Mouse (Mus musculus) thymus, postnatal 14 days (tissue): ENCODE results near the gene Gdpd5.
"Not testable (repeated sequence)": the region's sequence is repeated elsewhere in the genome, so short reads cannot be mapped to it uniquely, and the experiment has no call there.

ENCODE experiments used
- DNase-seq: peaks from one replicate; pipeline ENCODE4 v3.0.0; 2021

Gdpd5 gene

DNA sequence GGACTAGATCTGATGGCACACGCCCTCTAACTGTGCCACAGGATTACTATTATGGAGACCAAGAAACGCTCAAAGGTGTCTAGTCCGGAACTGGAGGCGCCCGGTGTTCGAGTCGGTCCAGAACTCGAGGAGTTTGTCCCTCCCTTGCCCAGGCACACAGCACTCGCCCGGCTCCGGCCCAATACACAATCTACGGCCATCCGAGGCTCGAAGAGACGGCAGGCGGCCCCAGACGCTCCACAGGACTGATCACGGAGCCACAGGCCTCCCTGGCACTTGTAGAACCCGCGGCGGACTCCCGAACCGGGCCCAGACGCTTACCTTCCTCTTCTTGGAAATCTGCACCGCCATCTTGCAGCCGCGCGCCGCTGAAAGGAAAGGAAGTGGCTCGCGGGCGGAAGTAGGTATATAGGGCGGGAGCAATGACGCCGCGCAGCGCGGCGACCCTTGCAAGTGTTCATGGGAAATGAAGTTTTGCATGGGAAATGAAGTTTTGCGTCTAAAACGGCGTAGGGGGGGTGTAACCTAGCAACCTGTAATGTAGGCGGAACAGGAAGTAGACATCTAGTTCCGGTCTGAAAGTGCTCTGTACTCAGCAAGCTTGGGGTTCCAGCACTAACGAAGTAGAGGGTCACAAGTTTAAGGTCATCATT, 102.2 kb downstream of the Gdpd5 start, which contains the start of gene Rps3:
Rps3 (minus strand) TSS at position 468 of the 653 bp plus-strand sequence.
- DNase-seq = peak; percentile 95

DNA sequence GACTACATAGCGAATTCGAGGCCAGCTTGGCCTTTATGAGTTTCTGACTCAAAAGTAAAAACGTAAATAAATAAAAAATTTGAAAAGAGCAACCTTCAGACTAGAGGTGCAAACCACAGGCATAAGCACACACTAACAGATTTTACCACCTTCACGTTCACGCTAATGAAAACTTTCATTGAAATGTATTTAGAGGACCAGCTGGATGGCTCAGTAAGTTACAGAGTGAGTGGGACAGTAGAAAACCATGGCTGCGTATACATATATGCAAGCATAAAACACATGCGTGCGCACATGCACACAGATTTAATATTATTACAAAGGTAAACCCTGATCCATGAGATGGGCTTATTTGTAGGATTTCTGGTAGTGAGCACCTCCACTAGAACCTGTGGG, 102.7 kb downstream of the Gdpd5 start:
- no peak for DNase-seq

DNA sequence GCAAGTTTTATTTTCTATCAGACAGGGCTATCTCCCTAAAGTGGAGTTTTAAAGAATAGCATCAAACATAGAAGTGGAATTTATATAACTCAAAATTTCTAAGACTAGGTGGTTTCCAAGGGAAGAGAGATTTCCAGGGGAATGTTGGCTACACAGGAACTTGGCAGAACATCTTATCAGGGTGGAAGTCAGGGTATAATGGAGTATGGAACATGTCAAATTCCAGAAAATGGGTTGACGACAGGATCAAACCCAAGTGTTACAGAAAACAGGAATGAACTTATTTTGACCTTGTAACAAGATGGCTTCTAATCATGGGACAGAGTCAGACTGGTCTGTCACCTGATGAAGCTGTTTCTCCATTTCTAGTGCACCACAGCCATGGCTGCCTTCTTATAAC, 103.5 kb downstream of the Gdpd5 start:
- no peak for DNase-seq

DNA sequence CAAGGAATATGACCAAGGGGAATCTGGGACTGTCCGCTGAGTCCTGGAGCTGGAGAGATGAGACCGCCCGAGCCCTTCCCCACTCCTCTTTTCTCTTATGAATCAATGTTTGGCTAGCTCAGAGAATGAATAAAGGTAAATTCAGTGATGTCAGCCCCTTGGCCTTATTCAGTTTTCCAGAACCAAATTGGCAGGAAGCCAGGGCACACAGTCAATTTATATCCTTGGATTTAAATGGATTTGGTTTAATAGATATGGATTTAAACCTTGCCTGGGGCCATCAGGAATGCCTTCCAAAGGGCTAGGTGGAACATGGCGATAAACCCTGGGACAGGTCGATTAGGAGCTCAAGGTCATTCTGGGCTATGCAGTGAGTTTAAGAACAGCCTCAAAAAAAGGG, 108.5 kb downstream of the Gdpd5 start:
- DNase-seq = no peak

DNA sequence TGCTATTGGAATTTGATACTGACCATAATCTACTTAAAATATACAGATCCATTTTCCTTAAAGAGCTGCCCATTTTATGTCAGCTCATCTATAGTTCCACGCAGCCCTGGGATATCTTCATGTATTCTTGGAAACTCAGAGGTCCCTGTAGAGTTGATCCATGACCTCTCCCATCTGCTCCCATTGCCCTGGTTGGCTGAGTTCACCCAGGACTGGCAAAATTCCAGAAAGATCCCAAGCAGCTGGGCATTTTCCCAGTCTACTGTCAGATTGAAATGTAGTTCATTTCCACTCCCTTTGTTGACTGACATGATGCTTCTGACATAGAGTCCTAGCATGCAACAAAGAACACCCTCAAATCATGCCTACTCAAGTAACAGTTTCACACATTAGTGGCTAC, 117.9 kb downstream of the Gdpd5 start:
- no peak for DNase-seq

DNA sequence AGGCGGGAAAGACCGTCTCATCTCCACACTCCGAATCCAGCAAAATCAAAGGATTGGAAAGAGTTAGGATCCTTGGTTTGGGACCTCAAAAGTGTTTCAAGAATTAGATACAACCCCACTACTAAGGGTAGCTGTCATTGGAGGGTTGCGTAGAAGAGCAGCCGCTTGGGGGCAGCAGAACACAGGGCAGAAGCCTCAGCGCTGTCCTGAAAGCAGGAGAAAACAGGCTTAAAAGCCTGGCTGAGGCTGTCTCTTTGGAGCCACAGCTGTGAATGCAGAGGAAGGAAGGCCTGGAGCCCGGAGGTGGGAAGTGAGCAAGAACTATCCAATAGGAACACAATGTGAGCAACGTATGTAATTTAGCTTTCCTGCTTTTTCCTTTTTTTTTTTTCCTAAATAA, 119.0 kb downstream of the Gdpd5 start:
- DNase-seq = peak; percentile 85

DNA sequence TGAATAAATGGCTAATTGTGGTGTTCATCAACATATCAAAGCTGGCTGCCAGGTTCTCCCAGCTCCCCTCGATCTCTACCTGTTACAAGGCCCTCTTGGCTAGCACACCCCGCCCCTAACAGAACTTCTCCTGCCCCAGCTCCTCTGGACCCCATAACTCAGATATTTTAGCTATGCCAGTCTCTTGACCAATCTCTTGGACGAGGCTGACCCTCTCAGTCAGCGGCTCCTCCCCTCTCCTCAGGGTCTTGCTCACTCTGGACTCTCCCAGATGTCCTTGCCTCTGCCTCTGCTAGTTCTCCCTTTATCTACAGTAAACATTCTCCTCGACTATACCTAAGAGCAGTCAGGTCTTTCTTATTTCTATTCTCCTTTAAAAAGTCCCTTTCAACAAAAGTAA, 119.4 kb downstream of the Gdpd5 start:
- no peak for DNase-seq

DNA sequence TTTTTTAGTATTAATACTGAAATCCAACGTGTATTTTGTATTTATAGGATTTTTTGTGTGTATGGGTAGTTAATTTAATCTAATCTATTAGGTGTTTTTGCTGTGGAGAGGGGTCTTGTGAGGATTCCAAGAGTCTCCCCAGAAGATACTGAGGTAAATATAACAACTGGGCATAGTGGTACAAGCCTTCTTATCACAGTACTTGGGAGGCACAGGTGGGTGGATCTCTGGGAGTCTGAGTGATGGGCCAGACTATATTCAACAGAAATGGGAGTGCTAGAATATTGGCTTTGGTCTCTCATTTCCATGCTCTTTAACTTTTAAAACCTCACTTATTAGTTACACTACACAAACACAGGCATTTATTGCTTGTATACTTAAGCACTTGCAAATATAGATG, 119.9 kb downstream of the Gdpd5 start:
- DNase-seq = no peak

DNA sequence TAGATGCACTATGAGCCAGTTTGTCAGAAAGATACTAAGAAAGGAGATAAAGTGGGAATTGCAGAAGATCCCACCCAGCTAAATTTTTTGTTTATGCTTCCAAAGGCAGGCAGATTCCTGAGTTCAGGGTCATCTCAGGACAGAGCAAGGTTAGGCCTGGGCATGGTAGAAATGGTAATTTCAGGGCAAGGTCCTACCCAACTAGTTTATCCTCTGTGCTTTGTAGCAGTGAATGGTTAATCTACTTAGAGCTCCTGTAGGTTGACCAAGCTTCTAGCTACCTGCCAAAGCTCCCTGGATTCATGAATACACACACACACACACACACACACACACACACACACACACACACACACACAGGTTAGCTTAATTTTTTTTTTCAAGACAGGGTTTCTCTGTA, 123.3 kb downstream of the Gdpd5 start:
- DNase-seq = no peak

DNA sequence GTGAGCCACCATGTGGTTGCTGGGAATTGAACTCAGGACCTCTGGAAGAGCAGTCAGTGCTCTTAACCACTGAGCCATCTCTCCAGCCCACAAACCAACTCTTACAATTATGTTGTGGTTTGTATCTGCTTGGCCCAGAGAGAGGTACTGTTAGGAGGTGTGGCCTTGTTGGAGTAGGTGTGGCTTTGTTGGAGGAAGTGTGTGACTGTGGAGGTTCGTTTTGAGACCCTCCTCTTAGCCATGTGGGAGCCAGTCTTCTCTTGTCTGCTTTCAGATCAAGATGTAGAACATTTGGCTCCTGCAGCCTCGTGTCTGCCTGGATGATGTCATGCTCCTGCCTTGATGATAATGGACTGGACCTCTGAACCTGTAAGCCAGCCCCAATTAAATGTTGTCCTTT, 127.0 kb downstream of the Gdpd5 start:
- not testable (repeated sequence) for DNase-seq

DNA sequence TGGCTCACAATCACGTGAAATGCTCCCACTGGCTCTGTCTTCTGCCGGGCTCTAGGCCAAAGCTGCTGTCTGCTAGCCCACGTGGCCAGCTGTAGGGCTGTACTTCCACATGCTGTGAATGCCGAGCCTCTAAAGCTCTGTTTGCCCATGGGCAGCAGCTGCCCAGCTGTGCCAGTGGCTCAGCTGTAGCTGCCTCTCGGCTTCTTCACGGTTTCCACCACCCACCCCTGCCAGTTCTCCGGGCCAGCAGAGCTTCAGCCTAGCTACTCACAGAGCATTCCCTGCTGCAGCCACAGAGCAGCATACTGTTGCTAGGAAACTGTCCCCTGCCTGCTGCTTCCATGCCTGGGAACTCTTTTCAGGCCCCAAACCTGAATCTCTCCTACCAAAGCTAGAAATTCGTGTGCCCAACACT, 128.9 kb downstream of the Gdpd5 start:
- DNase-seq = no peak
